Mouse (Mus musculus) lung, embryonic 14.5 days (tissue): Measurements from ENCODE around the gene H2-Q1. TPM values are rescaled to one million over a fixed set of nuclear protein-coding genes. Genes with fewer than 3 reads are reported as not detected.
A peak's percentile ranks its signal among the peaks of the same experiment; 100 is the strongest.

Source experiments
- ATAC-seq: fragments of 200-750 bp; cut with Nextera tagmentation; 2 replicates; pipeline ENCODE4 v1.8.0; 2017; ENCODE audit warnings: mild to moderate bottlenecking, moderate TSS enrichment, moderate library complexity; ENCODE audit not compliant: insufficient read depth
- DNase-seq: peaks from one replicate; pipeline ENCODE4 v3.0.0-alpha.2; 2015
- H3K27ac ChIP-seq: fragments of 300-500 bp; sonication (generic); 2 replicates; pipeline ENCODE4 v1.5.1; 2014; ENCODE audit warnings: low read depth, mild to moderate bottlenecking, moderate library complexity
- H3K27me3 ChIP-seq: fragments of 300-500 bp; sonication (generic); 2 replicates; pipeline ENCODE4 v1.6.1; 2014; ENCODE audit warnings: low read length, control low read depth; ENCODE audit not compliant: insufficient read depth
- H3K36me3 ChIP-seq: fragments of 300-500 bp; sonication (generic); 2 replicates; pipeline ENCODE4 v1.6.1; 2014; ENCODE audit warnings: control low read depth; ENCODE audit not compliant: insufficient read depth
- H3K4me1 ChIP-seq: fragments of 300-500 bp; sonication (generic); 2 replicates; pipeline ENCODE4 v1.6.1; 2014; ENCODE audit warnings: antibody characterized with exemption, control low read depth; ENCODE audit not compliant: insufficient read depth
- H3K4me2 ChIP-seq: fragments of 300-500 bp; sonication (generic); 2 replicates; pipeline ENCODE4 v1.6.1; 2014; ENCODE audit warnings: mild to moderate bottlenecking
- H3K4me3 ChIP-seq: fragments of 300-500 bp; sonication (generic); 2 replicates; pipeline ENCODE4 v1.5.1; 2014; ENCODE audit warnings: low read depth, low read length
- H3K9ac ChIP-seq: fragments of 300-500 bp; sonication (generic); 2 replicates; pipeline ENCODE4 v1.6.1; 2014
- H3K9me3 ChIP-seq: fragments of 300-500 bp; sonication (generic); 2 replicates; pipeline ENCODE4 v1.6.1; 2016; ENCODE audit warnings: low read depth, low read length, control low read depth
- CTCF ChIP-seq: IDR thresholded peaks from 2 replicates; pipeline ENCODE4 v1.5.1; 2016; ENCODE audit warnings: antibody characterized with exemption, low read depth
- WGBS: fragments of 180-500 bp; shearing (Covaris S2); extraction: QIAGEN DNeasy Blood & Tissue Kit; methylation state at CpG from one replicate; pipeline ENCODE4 v1.1.7; 2014; 5-methylcytosine and 5-hydroxymethylcytosine counted together
- polyA plus RNA-seq: library from polyadenylated mRNA; unstranded; fragments of >200 nt; fragmentation: Nextera tagmentation; extraction: Ambion mirVana; gene quantifications from 2 replicates; pipeline ENCODE4 v1.2.1, GENCODE M21; 2014

H2-Q1 gene
- polyA plus RNA-seq = 1.0 and 1.1 TPM in 2 replicates

DNA sequence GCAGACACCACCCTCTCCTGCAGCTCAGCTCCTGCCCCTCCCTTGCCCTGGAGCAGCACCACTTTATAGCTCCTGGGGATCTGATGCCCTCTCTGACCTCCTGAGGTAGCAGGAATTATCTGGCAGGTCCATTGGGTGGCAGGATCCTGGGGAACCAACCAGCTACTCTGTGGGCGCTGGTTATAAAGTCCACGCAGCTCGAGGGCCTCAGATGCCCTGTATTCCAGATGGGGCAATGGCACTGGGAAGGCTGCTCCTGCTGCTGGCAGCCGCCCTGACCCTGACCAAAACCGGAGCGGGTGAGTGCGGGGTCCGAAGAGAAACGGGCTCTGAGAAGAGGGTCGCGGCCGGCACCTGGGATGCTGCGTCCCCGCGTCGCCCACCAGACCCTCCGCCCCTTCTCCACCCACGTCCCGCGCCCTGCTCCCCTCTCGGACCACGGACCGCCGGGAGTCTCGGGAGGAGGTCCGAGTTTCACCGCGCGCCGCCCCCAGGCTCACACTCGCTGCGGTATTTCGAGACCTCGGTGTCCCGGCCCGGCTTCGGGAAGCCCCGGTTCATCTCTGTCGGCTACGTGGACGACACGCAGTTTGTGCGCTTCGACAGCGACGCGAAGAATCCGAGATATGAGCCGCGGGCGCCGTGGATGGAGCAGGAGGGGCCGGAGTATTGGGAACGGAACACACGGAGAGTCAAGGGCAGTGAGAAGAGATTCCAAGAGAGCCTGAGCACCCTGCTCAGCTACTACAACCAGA lies at the start of gene H2-Q1:
Gene H2-Q1, plus strand, starts transcription at position 79 of the 755 bp plus-strand sequence.
- Histone ChIP-seq H3K9me3 (no peaks in the 10 kb centered on the region), H3K36me3 (no peaks in the 10 kb centered on the region), H3K4me2 (peak within 1 kb of the TSS; percentile 71), H3K4me1 (no peaks in the 10 kb centered on the region), H3K9ac (peak within 1 kb of the TSS; percentile 20; the same call in 1 of the 2 replicates), H3K4me3 (peak within 1 kb of the TSS; percentile 36), H3K27ac (no peak within 1 kb of the TSS), H3K27me3 (peaks cover 22% of the 10 kb centered on the region)
- 2% methylated on average over 55 of the region's 55 CpGs for WGBS
- no peak for ATAC-seq
- TF ChIP-seq CTCF = no peak
- DNase-seq = peak; percentile 10

- H3K4me1 ChIP-seq = no peaks in the 10 kb centered on the region
- no peaks in the 10 kb centered on the region for H3K9me3 ChIP-seq
- no peak overlapping the region for H3K4me2 ChIP-seq
- ATAC-seq (no peak), DNase-seq (no peak)
- H3K4me3 ChIP-seq = no peak overlapping the region
- 64% methylated on average over 3 of the region's 3 CpGs for WGBS
- H3K36me3 ChIP-seq = no peaks in the 10 kb centered on the region
- H3K27me3 ChIP-seq = peaks cover 15% of the 10 kb centered on the region; the same call in 1 of the 2 replicates
- H3K9ac ChIP-seq = no peak overlapping the region
- no peak overlapping the region for H3K27ac ChIP-seq
- no peak for TF ChIP-seq CTCF
These were observed 48.0 kb upstream of the H2-Q1 start for GRCm38 (mm10) chr17:35272249-35272648.

GRCm38 (mm10) chr17:35274770-35275169 lies 45.4 kb upstream of the H2-Q1 start:
- Histone ChIP-seq H3K4me2 (no peak overlapping the region), H3K9ac (no peak overlapping the region), H3K4me3 (no peak overlapping the region), H3K27me3 (peaks cover 15% of the 10 kb centered on the region; the same call in 1 of the 2 replicates), H3K27ac (no peak overlapping the region), H3K4me1 (no peaks in the 10 kb centered on the region), H3K9me3 (no peaks in the 10 kb centered on the region), H3K36me3 (no peaks in the 10 kb centered on the region)
- peak; percentile 58; the same call in 1 of the 2 replicates for ATAC-seq
- peak; percentile 88 for DNase-seq
- peak; percentile 96 for TF ChIP-seq CTCF
- WGBS = 4% methylated on average over 11 of the region's 11 CpGs

- no peak for DNase-seq
- Histone ChIP-seq H3K4me2 (no peak overlapping the region), H3K4me1 (no peaks in the 10 kb centered on the region), H3K9me3 (no peaks in the 10 kb centered on the region), H3K9ac (no peak overlapping the region), H3K4me3 (no peak overlapping the region), H3K36me3 (no peaks in the 10 kb centered on the region), H3K27me3 (peaks cover 15% of the 10 kb centered on the region; the same call in 1 of the 2 replicates), H3K27ac (no peak overlapping the region)
- no peak for TF ChIP-seq CTCF
- ATAC-seq = no peak
- WGBS = 7% methylated on average over 13 of the region's 13 CpGs
These were observed 43.8 kb upstream of the H2-Q1 start for GRCm38 (mm10) chr17:35276304-35276864.

DNA sequence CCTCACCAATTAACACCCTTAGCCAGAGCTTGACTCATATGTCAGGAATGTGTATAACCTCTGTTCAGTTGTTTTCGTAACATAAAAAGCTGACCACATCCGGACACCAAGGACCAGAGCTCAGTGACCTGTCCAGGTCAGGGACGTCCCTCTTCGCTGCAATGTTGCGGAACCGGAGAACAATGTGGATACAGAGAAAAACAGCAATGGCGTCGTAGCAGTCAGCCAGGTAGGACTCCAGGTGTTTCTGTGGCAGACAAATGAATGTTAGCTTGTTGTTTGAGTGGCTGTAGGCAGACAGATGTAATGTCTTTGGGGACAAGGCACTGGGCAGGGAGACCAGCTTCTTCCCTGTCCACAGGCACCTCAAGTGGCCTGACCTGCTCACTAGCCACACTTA lies 42.2 kb upstream of the H2-Q1 start:
- ATAC-seq (no peak), DNase-seq (no peak)
- Histone ChIP-seq H3K4me3 (no peak overlapping the region), H3K36me3 (no peaks in the 10 kb centered on the region), H3K27me3 (peaks cover 15% of the 10 kb centered on the region; the same call in 1 of the 2 replicates), H3K4me2 (no peak overlapping the region), H3K9me3 (no peaks in the 10 kb centered on the region), H3K9ac (no peak overlapping the region), H3K27ac (no peak overlapping the region), H3K4me1 (no peaks in the 10 kb centered on the region)
- no peak for TF ChIP-seq CTCF
- WGBS = 75% methylated on average over 8 of the region's 8 CpGs

DNA sequence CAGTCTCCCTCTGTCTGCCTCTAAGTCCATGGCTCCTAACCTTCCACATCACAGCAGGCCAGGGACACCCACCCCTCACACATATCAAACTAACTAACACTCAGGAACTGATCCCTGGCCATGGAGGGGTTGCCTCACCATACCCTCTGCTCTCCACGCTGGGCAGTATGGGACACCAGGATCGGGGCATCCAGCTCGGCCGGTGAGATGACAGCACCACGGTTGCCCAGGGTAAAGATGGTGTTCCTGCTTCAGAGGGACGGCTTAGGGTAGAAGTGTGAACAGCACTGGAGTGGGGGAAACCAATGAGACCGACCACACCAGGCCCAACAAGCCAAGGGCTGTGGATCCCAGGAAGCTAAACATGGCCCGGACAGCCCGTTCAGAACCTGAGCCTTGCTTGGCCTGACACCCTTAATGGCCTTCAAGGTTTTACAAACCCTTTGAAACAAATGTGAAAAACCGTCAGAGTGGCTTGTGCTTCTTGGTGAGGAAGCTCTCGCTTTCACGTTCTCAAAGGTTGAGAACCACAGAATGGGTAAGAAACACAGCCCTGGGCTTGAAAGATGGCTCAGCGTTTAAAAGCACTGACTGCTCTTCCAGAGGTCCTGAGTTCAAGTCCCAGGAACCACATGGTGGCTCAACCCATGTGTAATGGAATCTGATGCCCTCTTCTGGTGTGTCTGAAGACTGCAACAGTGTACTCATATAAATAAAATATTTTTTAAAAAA lies 41.1 kb upstream of the H2-Q1 start:
- Histone ChIP-seq H3K9ac (no peak overlapping the region), H3K4me1 (no peaks in the 10 kb centered on the region), H3K36me3 (no peaks in the 10 kb centered on the region), H3K4me2 (no peak overlapping the region), H3K27me3 (peaks cover 15% of the 10 kb centered on the region; the same call in 1 of the 2 replicates), H3K27ac (no peak overlapping the region), H3K9me3 (no peaks in the 10 kb centered on the region), H3K4me3 (no peak overlapping the region)
- DNase-seq (no peak), ATAC-seq (no peak)
- 0 out of 2 replicates have a peak, but pooled peaks have one; percentile 3 for TF ChIP-seq CTCF
- WGBS = 82% methylated on average over 13 of the region's 13 CpGs

GRCm38 (mm10) chr17:35280276-35280675 lies 39.9 kb upstream of the H2-Q1 start:
- Histone ChIP-seq H3K27ac (no peak overlapping the region), H3K36me3 (no peaks in the 10 kb centered on the region), H3K9me3 (no peaks in the 10 kb centered on the region), H3K4me1 (no peaks in the 10 kb centered on the region), H3K9ac (no peak overlapping the region), H3K4me2 (no peak overlapping the region), H3K27me3 (peaks cover 13% of the 10 kb centered on the region; the same call in 1 of the 2 replicates), H3K4me3 (no peak overlapping the region)
- WGBS = 70% methylated on average over 3 of the region's 3 CpGs
- DNase-seq = no peak
- no peak for TF ChIP-seq CTCF
- ATAC-seq = no peak
